Mouse (Mus musculus) thymus, adult 2 months (tissue): Measurements from ENCODE around the gene Muc3. TPM values are rescaled to one million over a fixed set of nuclear protein-coding genes. Genes with fewer than 3 reads are reported as not detected.
"Not testable (repeated sequence)": the region's sequence is repeated elsewhere in the genome, so short reads cannot be mapped to it uniquely, and the experiment has no call there.

Source experiments
- DNase-seq: peaks from one replicate; pipeline ENCODE4 v3.0.0; 2021
- H3K27ac ChIP-seq: fragments of 200-500 bp; 2 replicates; pipeline ENCODE4 v1.5.1; 2012; ENCODE audit warnings: low read length, control low read depth; ENCODE audit not compliant: control insufficient read depth, insufficient read depth
- H3K27me3 ChIP-seq: fragments of 200-500 bp; 2 replicates; pipeline ENCODE4 v1.6.1; 2012; ENCODE audit warnings: mild to moderate bottlenecking, low read length, moderate library complexity, mixed read lengths; ENCODE audit not compliant: control insufficient read depth, insufficient read depth
- H3K36me3 ChIP-seq: fragments of 200-500 bp; 2 replicates; pipeline ENCODE4 v1.6.1; 2012; ENCODE audit warnings: mild to moderate bottlenecking, low read length, moderate library complexity; ENCODE audit not compliant: control insufficient read depth, insufficient read depth
- H3K4me1 ChIP-seq: fragments of 200-500 bp; replicated peaks from 2 replicates; pipeline ENCODE4 v1.6.1; 2012; ENCODE audit warnings: low read length; ENCODE audit not compliant: control insufficient read depth, insufficient read depth
- H3K4me3 ChIP-seq: fragments of 200-500 bp; 2 replicates; pipeline ENCODE4 v1.5.1; 2012; ENCODE audit warnings: mild to moderate bottlenecking, low read length, control low read depth, moderate library complexity; ENCODE audit not compliant: control insufficient read depth, insufficient read depth
- CTCF ChIP-seq: fragments of 200-500 bp; IDR thresholded peaks from 2 replicates; pipeline ENCODE4 v1.5.1; 2012; ENCODE audit warnings: mild to moderate bottlenecking, control low read depth, low read length, moderate library complexity, borderline replicate concordance; ENCODE audit not compliant: control insufficient read depth, poor library complexity, insufficient read depth; ENCODE audit errors: extremely low read depth
- POLR2A ChIP-seq: fragments of 200-500 bp; IDR thresholded peaks from 2 replicates; pipeline ENCODE4 v1.6.1; 2012; ENCODE audit warnings: mild to moderate bottlenecking, low read length, control low read depth, moderate library complexity; ENCODE audit not compliant: control insufficient read depth, poor library complexity, insufficient read depth; ENCODE audit errors: extremely low read depth
- WGBS: fragments of 180-500 bp; shearing (Covaris S2); methylation state at CpG from one replicate; pipeline ENCODE4 v1.1.7; 2018; 5-methylcytosine and 5-hydroxymethylcytosine counted together
- polyA plus RNA-seq: library from polyadenylated mRNA; depleted of rRNA; stranded (reverse); fragments of >200 nt; gene quantifications from 2 replicates; pipeline ENCODE4 v1.2.3, GENCODE M21; 2012

Gene Muc3
- polyA plus RNA-seq, 1 experiment: 0.86 TPM

DNA sequence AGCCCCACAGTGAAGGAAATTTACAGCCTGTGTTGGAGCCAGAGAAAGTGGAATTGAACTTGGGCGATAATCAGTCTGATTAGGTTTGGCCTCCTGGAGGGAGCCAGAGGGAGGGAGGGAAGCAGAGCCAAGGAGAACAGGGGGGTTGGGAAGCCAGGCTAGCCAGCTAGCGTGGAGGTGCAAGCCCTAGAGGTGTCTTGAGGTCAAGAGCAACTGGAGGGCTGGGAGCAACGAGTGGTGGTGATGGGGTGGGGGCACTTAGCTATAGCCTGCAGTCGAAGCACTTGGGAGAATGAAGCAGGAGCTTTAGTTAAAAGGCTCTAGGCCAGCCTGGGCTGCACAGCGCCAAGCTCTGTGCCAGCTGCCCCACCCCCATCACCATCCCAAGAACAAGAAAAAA lies 19.8 kb downstream of the Muc3 start:
- DNase-seq: no peak
- Histone ChIP-seq H3K4me3 (no peak overlapping the region), H3K27me3 (no peaks in the 10 kb centered on the region), H3K27ac (no peak overlapping the region), H3K4me1 (no peaks in the 10 kb centered on the region), H3K36me3 (no peaks in the 10 kb centered on the region)
- WGBS: 56% methylated on average over 5 of the region's 5 CpGs
- TF ChIP-seq CTCF (no peak), POLR2A (no peak)

GRCm38 (mm10) chr5:137123516-137123915 lies 25.6 kb downstream of the Muc3 start:
- 86% methylated on average over 4 of the region's 4 CpGs for WGBS
- DNase-seq: no peak
- Histone ChIP-seq H3K27ac (no peak overlapping the region), H3K36me3 (no peaks in the 10 kb centered on the region), H3K4me1 (no peaks in the 10 kb centered on the region), H3K4me3 (no peak overlapping the region), H3K27me3 (no peaks in the 10 kb centered on the region)
- TF ChIP-seq POLR2A: no peak
- no peak for TF ChIP-seq CTCF

DNA sequence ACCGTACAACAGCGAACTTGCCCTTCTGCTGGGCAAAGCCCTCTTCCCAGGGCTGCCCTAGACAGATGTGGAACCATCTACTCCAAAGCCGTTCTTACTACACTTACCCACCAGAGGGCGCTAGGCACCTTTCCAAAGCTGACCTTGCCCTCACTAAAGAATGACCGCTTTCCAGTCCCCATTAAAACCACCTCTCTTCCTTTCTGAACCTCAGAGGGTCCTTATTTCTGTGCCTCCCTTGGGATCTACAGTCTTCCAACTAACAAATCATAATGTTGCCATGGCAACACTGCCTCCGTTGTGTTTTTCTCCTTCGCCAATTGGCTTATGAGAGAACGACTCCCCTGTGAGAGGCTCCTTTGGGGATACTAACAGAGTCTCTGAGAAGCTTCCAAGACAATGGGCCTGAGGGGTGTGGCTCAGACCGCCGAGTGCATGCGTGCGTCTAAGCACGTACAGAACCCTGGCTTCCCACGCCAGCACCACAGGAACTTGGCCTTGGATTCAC lies 26.4 kb downstream of the Muc3 start:
- Histone ChIP-seq H3K36me3 (no peaks in the 10 kb centered on the region), H3K27ac (no peak overlapping the region), H3K4me3 (no peak overlapping the region), H3K4me1 (no peaks in the 10 kb centered on the region), H3K27me3 (no peaks in the 10 kb centered on the region)
- TF ChIP-seq POLR2A (no peak), CTCF (no peak)
- 30% methylated on average over 14 of the region's 14 CpGs for WGBS
- DNase-seq: peak; percentile 73

GRCm38 (mm10) chr5:137121280-137121679 lies 27.8 kb downstream of the Muc3 start:
- H3K4me1 ChIP-seq: peaks cover 3% of the 10 kb centered on the region
- no peaks in the 10 kb centered on the region for H3K27me3 ChIP-seq
- no peaks in the 10 kb centered on the region for H3K36me3 ChIP-seq
- DNase-seq: no peak
- WGBS: 84% methylated on average over 4 of the region's 4 CpGs
- TF ChIP-seq POLR2A: no peak
- TF ChIP-seq CTCF: no peak
- H3K4me3 ChIP-seq: no peak overlapping the region
- no peak overlapping the region for H3K27ac ChIP-seq

- 92% methylated on average over 4 of the region's 4 CpGs for WGBS
- Histone ChIP-seq H3K4me3 (no peak overlapping the region), H3K4me1 (peaks cover 10% of the 10 kb centered on the region), H3K27me3 (no peaks in the 10 kb centered on the region), H3K36me3 (peaks cover 10% of the 10 kb centered on the region), H3K27ac (no peak overlapping the region)
- TF ChIP-seq CTCF (no peak), POLR2A (no peak)
- no peak for DNase-seq
Measured at GRCm38 (mm10) chr5:137118878-137119277, 30.2 kb downstream of the Muc3 start.

- not testable (repeated sequence) for H3K4me3 ChIP-seq, H3K27me3 ChIP-seq, H3K27ac ChIP-seq, DNase-seq
- WGBS: 85% methylated on average over 3 of the region's 3 CpGs
- Histone ChIP-seq H3K4me1 (peaks cover 10% of the 10 kb centered on the region), H3K36me3 (peaks cover 18% of the 10 kb centered on the region)
Measured at GRCm38 (mm10) chr5:137117994-137118393, 31.1 kb downstream of the Muc3 start.

DNA sequence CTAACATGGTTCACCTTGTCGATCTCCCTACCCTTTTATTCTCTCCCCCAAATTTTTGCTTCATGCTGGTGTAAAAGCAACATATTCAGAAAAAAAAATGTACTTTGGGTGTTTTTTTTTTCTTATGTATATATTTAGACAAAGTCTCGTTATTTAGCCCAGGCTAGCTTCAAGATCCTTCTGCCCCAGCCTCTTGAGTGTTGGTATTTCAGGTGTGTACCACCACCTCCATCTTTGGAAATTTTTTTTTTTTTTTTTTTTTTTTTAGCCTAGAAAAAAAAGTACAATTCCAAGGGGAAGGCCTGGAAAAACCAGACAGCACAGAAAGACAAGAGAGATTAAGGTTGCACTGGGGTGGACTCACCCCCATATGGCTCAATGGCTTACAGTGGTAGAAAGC lies 32.1 kb downstream of the Muc3 start:
- 78% methylated on average over 2 of the region's 2 CpGs for WGBS
- no peaks in the 10 kb centered on the region for H3K27me3 ChIP-seq
- H3K36me3 ChIP-seq: peaks cover 22% of the 10 kb centered on the region
- no peak for DNase-seq
- no peak overlapping the region for H3K27ac ChIP-seq
- TF ChIP-seq POLR2A (no peak), CTCF (no peak)
- peaks cover 10% of the 10 kb centered on the region for H3K4me1 ChIP-seq
- H3K4me3 ChIP-seq: no peak overlapping the region
